Mouse (Mus musculus): ENCODE data around the gene Krt36. TPM values are rescaled to one million over a fixed set of nuclear protein-coding genes. Genes with fewer than 3 reads are reported as not detected.

The Krt36 gene
- polyA plus RNA-seq, 1 experiment, result not detected

- no peak for TF ChIP-seq GATA1 (IDR thresholded peaks at IDR 0.05; ENCODE audit: low read length)
Measured at GRCm38 (mm10) chr11:100112935-100113741, 7.7 kb upstream of the Krt36 start.

- TF ChIP-seq GATA1 (IDR thresholded peaks at IDR 0.05; ENCODE audit: low read length), result no peak
Measured at GRCm38 (mm10) chr11:100102693-100103429, 2.6 kb downstream of the Krt36 start.

- no peak for TF ChIP-seq GATA1 (IDR thresholded peaks at IDR 0.05; ENCODE audit: low read length)
Measured at GRCm38 (mm10) chr11:100100391-100100790, 5.0 kb downstream of the Krt36 start.

- no peak for TF ChIP-seq GATA1 (IDR thresholded peaks at IDR 0.05; ENCODE audit: low read length)
Measured at GRCm38 (mm10) chr11:100097819-100098218, 7.6 kb downstream of the Krt36 start.

GRCm38 (mm10) chr11:100096141-100096540, 9.3 kb downstream of the Krt36 start, which contains the start of gene Krt35:
TSS of gene Krt35 (minus strand) at chr11:100096241.
- TF ChIP-seq GATA1 (IDR thresholded peaks at IDR 0.05; ENCODE audit: low read length), result no peak

- TF ChIP-seq GATA1 (IDR thresholded peaks at IDR 0.05; ENCODE audit: low read length), result no peak
Measured at GRCm38 (mm10) chr11:100088378-100089025, 16.9 kb downstream of the Krt36 start.

- TF ChIP-seq GATA1 (IDR thresholded peaks at IDR 0.05; ENCODE audit: low read length), result no peak
Measured at GRCm38 (mm10) chr11:100087861-100088260, 17.6 kb downstream of the Krt36 start, which contains the start of gene Krt32. TSS of gene Krt32 (minus strand) at chr11:100088226.

- TF ChIP-seq GATA1 (IDR thresholded peaks at IDR 0.05; ENCODE audit: low read length), result no peak
Measured at GRCm38 (mm10) chr11:100073873-100074272, 31.6 kb downstream of the Krt36 start.

GRCm38 (mm10) chr11:100067293-100068036, 38.0 kb downstream of the Krt36 start:
- no peak for TF ChIP-seq GATA1 (IDR thresholded peaks at IDR 0.05; ENCODE audit: low read length)

GRCm38 (mm10) chr11:100066236-100067010, 39.0 kb downstream of the Krt36 start:
- no peak for TF ChIP-seq GATA1 (IDR thresholded peaks at IDR 0.05; ENCODE audit: low read length)

GRCm38 (mm10) chr11:100058875-100059274, 46.6 kb downstream of the Krt36 start:
- no peak for TF ChIP-seq GATA1 (IDR thresholded peaks at IDR 0.05; ENCODE audit: low read length)

- no peak for TF ChIP-seq GATA1 (IDR thresholded peaks at IDR 0.05; ENCODE audit: low read length)
Measured at GRCm38 (mm10) chr11:100055686-100056655, 49.5 kb downstream of the Krt36 start.

Other genes starting within 250 kb of the Krt36 start
- gene Gm11568, start 247.7 kb downstream of the Krt36 start, polyA plus RNA-seq (2012), result not detected in 2 replicates
- not detected in 2 replicates for gene Gm11559, start 241.2 kb downstream of the Krt36 start, polyA plus RNA-seq (2012)
- not detected in 2 replicates for gene Krtap9-1, start 232.2 kb downstream of the Krt36 start, polyA plus RNA-seq (2012)
- gene Gm11567, start 226.4 kb downstream of the Krt36 start, polyA plus RNA-seq (2012), result not detected in 2 replicates
- gene Krtap31-1, start 197.7 kb downstream of the Krt36 start, polyA plus RNA-seq (2012), result not detected in 2 replicates
- not detected in 2 replicates for gene Gm11565, start 190.9 kb downstream of the Krt36 start, polyA plus RNA-seq (2012)
- not detected in 2 replicates for gene Krtap31-2, start 169.3 kb downstream of the Krt36 start, polyA plus RNA-seq (2012)
- gene Krtap9-5, start 157.2 kb downstream of the Krt36 start, polyA plus RNA-seq (2012), result not detected in 2 replicates
- gene Krtap29-1, start 126.6 kb downstream of the Krt36 start, polyA plus RNA-seq (2012), result not detected in 2 replicates
- not detected in 2 replicates for gene Krtap16-1, start 119.0 kb downstream of the Krt36 start, polyA plus RNA-seq (2012)
- gene Krtap17-1, start 111.6 kb downstream of the Krt36 start, polyA plus RNA-seq (2012), result not detected in 2 replicates
- not detected in 2 replicates for gene Krt33a, start 89.4 kb downstream of the Krt36 start, polyA plus RNA-seq (2012)
- gene Krt33b, start 75.8 kb downstream of the Krt36 start, polyA plus RNA-seq (2012), result not detected in 2 replicates
- not detected in 2 replicates for gene Krt34, start 64.1 kb downstream of the Krt36 start, polyA plus RNA-seq (2012)
- gene Krt31, start 55.1 kb downstream of the Krt36 start, polyA plus RNA-seq (2012), result not detected in 2 replicates
- gene Krt32, start 17.4 kb downstream of the Krt36 start, polyA plus RNA-seq (2012), result not detected in 2 replicates
- not detected in 2 replicates for gene Krt35, start 9.4 kb downstream of the Krt36 start, polyA plus RNA-seq (2012)
- gene Krt13, start 15.9 kb upstream of the Krt36 start, polyA plus RNA-seq (2012), result not detected in 2 replicates
- gene Krt15, start 30.3 kb upstream of the Krt36 start, polyA plus RNA-seq (2012), result not detected in 2 replicates
- gene Krt19, start 43.0 kb upstream of the Krt36 start, polyA plus RNA-seq (2012), result not detected in 2 replicates
- gene Krt9, start 87.6 kb upstream of the Krt36 start, polyA plus RNA-seq (2012), result not detected in 2 replicates
- not detected in 2 replicates for gene Krt14, start 101.9 kb upstream of the Krt36 start, polyA plus RNA-seq (2012)
- gene Krt16, start 143.3 kb upstream of the Krt36 start, polyA plus RNA-seq (2012), result not detected in 2 replicates
- gene Krt17, start 155.4 kb upstream of the Krt36 start, polyA plus RNA-seq (2012), result 0.04 TPM in 1 of 2 replicates, not detected in the other
- gene Krt42, start 164.2 kb upstream of the Krt36 start, polyA plus RNA-seq (2012), result not detected in 2 replicates
- gene Eif1, start 214.3 kb upstream of the Krt36 start, polyA plus RNA-seq (2012), result 517 and 775 TPM in 2 replicates
- not detected in 2 replicates for gene Gast, start 228.8 kb upstream of the Krt36 start, polyA plus RNA-seq (2012)